Mouse (Mus musculus): Measurements from ENCODE around the gene Sdcbp2. TPM values are rescaled to one million over a fixed set of nuclear protein-coding genes. Genes with fewer than 3 reads are reported as not detected.
"Not testable (repeated sequence)": the region's sequence is repeated elsewhere in the genome, so short reads cannot be mapped to it uniquely, and the experiment has no call there.

Gene Sdcbp2
- total RNA-seq, 2 experiments from 2014 or later: not detected

DNA sequence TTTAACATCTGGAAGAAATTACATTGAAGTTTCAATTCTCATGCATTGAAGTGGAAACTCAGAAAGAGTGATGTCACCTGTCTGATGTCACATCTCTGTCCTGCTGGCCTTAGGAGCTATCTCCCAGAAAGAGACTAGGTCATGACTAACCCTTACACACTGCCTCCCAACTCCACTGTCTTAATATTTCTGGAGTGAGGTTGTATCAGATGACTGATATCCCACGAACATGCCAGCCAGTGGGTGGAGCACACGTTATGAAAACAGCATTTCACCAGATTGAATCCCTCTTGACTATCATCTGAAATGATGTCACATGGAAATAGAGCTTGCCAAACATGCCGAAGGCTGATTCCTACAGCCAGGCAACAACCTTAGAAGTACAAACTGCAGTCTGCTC lies 7.4 kb upstream of the Sdcbp2 start:
- no peak for ATAC-seq (replicated peaks; ENCODE audit: low FRiP score, poor library complexity, severe bottlenecking)

DNA sequence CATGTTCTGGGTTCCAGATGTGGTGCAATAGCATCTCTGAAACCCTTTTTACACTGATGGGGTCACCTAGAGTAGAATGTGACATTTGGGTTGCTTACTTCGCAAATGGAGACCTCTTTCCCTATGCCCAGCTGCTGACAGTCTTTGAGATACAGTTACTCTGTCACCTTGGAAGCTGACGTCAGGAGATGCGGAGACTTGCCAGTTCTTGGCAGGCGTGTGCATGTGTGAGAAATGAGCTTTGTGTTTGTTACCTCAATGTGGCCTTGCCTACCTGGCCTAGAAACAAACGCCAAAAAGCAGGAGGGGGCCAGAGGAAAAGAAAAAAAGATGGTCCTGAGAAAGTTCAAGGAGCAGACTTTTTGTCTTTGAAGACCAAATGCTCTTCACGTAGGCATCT lies 5.6 kb upstream of the Sdcbp2 start:
- no peak for ATAC-seq (replicated peaks; ENCODE audit: low FRiP score, poor library complexity, severe bottlenecking)

DNA sequence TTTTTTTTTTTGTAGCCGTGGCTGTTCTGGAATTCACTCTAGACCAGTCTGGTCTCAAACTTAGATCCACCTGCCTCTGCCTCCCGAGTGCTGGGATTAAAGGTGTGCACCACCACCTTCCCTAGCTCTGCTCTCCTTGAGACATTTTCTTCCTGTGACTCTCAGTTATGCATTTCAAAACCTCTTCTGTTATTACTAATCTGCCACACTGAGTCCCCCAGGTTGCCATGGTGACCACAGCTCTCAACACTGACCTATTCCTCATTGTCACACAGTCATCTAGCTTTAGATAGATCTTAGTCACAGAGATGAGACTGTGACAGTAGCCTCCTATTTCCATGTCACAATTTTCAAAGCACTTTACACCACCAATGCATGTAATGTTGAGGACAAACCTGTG lies 3.0 kb upstream of the Sdcbp2 start:
- ATAC-seq (replicated peaks; ENCODE audit: low FRiP score, poor library complexity, severe bottlenecking): no peak

DNA sequence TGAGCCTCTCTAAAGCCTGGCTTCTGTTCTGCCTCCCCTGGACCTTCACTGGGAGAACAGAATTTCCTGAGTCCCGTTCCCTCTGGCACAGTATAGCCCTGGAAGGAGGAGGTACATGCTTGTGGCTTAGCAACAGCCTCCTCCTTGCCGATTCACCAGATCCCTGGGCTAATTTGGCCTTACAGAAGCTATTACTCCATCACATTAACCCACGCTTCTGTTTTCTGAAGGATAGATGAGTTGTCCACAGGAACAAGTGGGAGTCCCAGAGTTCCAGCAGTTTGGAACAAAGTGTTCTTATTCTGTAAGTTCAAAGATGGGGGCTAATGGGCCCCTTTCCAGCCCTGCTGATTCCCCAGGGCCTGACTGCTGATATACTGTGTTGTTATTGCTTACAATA lies 1.2 kb downstream of the Sdcbp2 start:
- no peak for ATAC-seq (replicated peaks; ENCODE audit: low FRiP score, poor library complexity, severe bottlenecking)

DNA sequence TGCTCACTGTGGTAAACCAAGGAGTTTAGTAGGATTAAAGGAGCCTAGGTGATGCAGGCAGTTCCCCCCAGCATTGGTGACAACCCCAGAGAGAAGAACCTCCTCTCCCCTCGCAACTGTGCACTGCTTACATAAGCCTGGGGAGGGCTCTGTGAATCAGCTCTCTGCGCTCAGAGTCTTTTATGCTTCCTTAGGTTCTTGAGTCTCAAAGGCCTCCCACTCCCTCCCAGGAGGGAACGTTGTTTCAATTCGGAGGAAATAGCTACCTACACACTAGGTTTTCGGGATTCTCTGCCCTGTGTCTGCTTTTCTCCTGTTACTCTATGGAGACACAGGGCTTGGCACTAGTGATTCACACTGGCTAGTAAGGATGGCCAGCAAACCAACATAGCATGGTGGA lies 2.2 kb downstream of the Sdcbp2 start:
- ATAC-seq (replicated peaks; ENCODE audit: low FRiP score, poor library complexity, severe bottlenecking): no peak

DNA sequence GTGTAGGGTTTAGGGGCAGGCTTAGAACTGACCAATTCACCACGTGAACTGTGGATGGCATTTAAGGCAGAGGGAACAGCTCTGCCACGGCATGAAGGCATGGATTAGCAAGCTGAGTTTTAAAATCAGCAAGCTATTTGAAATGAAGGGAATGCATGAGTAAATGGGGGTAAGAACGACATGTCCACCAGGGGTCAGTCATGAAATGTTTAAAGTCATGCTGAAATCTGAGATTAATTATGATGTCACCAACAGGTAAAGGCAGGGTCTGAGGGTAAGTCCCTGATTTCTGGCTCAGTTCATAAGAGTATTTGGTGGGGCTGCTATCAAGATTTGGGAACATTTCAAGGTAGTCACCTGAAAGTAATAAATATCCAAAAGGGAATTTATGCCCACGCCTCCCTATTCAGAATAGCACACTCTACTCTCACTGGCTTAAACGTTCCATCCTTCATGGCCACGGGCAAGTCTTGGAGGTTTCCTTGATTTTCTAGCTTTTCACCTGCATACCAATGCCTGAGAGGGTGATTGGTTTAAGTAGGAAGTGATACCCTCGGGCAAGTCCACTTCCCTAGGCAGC lies 2.8 kb downstream of the Sdcbp2 start:
- ATAC-seq (replicated peaks; ENCODE audit: low FRiP score, poor library complexity, severe bottlenecking): no peak

DNA sequence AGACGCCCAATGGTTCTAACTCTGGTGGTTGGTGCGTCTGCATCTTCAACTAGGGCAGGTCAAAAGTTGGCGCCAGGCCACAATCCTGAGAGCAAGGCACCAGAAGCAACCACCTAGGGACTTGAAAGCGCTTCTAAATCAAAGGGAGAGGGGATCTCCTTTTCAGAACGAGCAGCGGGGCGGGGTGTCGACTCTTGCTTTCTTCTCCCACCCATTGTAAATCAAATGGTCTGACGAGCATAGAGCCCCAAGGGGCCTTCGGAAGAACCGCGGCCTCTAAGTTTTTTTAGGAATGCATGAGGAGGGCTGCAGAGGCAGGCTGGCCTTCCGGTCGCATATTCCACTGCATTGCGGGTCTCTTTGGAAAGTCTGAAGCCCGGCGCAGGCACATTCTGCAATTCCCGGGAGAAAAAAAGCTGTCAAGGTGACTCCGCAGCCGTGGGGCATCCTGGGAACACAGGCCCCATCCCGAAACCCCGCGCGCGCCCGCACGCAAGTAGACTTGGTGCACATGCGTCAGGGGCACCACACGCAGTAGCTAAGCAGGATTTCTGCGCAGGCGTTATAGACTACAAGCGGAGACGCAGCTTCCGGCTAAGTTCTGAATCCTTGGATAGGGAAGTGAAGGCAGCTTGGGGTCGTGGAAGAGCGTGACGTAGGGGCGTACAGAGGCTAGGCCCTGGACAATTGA lies 3.4 kb downstream of the Sdcbp2 start:
- ATAC-seq (replicated peaks; ENCODE audit: low FRiP score, poor library complexity, severe bottlenecking): no peak

DNA sequence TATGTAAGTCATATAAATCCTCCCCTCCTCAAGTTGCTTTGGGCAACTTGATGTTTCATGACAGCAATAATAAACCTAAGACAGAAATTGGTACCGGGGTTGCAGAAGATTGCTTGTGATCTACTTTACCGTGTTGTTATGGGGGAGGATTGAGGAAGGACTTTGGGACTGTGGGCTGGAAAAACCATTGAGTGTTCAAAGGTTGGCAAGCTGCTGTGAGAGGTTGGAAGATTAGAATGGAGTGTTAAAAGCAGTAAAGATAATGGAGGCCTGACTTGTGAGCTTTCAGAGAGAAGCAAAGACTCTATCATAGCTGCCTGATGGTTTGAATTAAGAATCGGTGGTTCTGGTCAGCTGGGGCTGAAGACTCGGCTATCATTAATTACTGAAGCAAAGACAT lies 6.8 kb downstream of the Sdcbp2 start:
- ATAC-seq (replicated peaks; ENCODE audit: low FRiP score, poor library complexity, severe bottlenecking): no peak

DNA sequence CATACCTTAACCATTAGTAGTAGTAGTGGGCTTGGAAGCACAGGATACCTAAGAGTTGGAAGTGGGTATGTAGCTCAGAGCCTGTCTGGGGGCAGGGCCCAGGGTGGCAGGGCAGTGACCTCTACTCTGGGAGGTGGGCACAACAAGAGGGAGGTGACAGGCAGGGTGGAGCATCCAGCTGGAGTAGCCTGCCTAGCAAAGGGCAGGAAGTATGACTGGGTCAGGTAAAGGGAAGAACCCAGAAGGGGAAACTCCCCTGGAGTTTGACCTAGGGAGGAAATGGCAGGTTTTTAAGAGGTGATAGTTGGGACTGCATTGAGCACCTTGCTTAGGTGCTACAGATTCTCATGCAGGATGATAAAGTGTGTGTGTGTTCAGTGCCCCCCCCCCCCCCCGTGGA lies 8.5 kb downstream of the Sdcbp2 start:
- ATAC-seq (replicated peaks; ENCODE audit: low FRiP score, poor library complexity, severe bottlenecking): no peak

DNA sequence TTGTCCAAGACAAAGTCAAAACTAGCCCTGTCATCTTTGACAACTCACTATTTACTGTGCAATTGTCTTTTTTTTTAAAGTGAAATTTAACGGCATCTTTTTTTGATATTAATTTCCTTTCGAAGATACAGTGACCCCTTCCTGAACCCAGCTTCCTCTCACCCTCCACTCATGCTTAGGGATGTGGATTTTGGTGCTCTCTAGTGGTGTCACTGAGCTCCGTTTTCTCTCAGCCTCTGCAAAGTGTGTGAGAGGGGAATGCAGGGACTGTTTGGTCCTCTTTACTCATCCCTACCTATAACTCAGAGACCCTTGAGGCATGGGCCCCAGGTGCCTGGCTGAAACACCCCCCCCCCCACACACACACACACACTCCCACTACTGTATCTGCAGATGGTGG lies 13.5 kb downstream of the Sdcbp2 start:
- no peak for ATAC-seq (replicated peaks; ENCODE audit: low FRiP score, poor library complexity, severe bottlenecking)

DNA sequence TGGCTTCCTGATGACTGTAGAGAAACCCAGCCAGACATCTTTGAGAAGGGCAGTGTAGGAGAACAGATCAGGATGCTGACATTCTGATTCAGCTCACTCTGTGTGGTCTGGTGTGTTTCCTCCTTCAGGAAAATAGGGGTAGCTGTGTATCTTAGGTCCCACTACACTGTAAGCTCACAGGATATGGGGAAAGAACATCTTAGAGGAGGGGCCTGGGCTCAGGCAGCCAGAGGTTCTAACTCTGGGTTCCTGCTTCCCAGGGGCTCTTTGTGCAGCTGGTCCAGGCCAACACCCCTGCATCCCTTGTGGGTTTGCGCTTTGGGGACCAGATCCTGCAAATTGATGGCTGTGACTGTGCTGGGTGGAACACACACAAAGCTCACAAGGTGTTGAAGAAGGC lies 14.4 kb downstream of the Sdcbp2 start:
- ATAC-seq (replicated peaks; ENCODE audit: low FRiP score, poor library complexity, severe bottlenecking): no peak

DNA sequence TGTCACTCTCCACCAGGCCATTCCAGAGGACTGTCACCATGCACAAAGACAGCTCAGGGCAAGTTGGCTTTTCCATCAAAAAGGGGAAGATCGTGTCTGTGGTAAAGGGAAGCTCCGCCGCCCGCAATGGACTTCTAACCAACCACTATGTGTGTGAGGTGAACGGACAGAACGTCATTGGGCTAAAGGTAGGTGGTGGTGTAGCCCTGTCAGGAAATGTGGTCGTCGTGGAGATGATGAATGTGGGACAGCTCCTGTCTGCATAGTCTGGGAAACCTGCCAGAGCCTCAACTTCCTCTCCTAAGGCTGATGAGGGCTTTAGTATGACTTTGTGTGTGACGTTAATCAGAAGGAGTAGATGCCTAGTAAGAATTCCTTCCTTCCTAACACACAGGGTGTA lies 14.9 kb downstream of the Sdcbp2 start:
- no peak for ATAC-seq (replicated peaks; ENCODE audit: low FRiP score, poor library complexity, severe bottlenecking)

DNA sequence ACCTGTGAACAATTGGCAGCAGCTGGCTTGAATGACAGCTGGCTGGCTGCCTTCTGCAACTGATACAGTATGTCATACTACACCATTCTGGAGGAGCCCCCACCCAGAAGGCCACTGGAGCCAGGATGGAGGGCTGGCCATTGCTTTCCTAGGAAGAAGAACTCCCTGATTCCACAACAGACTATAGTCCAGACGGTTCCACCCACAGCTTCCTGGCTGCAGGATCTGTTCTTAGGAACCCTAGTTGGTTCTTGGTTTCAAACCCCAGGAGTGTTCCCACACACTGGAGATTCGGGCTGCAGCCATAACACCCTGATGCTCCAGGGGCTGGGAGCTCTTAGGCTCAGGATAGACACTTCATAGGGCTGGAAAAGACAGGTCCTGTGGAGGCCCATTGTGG lies 25.6 kb downstream of the Sdcbp2 start:
- no peak for ATAC-seq (replicated peaks; ENCODE audit: low FRiP score, poor library complexity, severe bottlenecking)

DNA sequence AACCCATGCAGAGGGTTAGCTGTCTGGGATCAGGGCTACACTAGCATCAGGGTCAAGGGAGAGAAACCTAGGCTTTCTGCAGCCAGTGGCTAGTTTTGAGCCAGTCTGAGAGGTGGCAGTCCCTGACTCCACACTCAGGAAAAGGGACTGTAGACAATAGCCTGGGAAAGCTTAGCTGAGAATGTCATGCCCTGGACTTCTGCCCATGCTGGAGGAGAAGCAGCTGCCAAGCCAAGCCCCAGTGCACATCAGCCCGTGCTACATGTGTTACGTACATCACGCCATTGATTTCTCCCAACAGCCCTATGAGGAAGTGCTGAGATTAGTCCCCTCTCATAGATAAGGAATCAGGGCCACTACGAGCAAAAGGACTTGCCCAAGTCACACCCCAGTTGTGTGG lies 29.7 kb downstream of the Sdcbp2 start:
- ATAC-seq (replicated peaks; ENCODE audit: low FRiP score, poor library complexity, severe bottlenecking): no peak

DNA sequence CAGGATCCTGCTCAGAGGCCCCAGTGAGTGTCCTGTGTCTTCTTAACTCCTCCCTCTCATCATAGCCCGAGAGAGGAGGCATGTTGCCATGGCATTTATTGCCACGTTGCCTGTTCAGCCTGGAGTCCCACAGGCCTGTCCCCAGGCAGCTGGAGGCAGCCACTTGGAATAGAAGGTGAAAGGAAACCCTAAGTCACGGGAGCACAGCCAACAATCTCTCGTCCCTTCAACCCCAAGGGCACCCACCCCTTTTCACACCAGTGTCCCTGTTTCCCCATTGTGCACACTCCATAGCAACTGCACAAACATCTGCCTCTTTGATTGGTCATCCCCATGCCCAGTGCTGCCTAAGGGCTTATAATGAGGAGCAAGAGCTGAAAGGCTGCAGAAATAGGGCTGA lies 31.2 kb downstream of the Sdcbp2 start:
- no peak for ATAC-seq (replicated peaks; ENCODE audit: low FRiP score, poor library complexity, severe bottlenecking)

DNA sequence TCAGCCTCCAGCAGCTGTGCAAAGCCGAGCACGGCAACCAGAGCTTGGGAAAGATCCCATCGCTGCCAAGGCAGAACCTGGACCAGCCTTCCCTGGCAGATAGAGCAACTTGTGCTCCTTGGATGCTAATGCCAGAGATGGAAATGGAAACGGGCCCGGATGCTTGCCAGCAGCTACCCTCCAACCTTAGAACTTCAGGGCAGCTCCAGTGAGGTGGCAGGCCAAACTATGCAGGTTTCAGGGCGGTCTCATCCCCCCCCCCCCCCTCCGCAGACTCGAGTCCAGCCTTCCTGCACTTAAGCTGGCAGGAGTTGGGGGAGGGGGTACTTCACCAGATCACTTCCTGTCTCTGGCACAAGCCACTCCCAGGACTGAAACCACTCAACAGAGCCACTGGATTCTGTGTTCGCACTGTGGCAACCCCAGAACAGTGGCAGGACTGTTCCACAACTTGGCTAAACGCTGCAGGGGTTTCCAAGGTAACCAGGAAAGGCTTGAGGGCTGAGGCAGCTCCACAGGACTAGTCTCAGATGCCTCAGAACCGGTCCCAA lies 33.1 kb downstream of the Sdcbp2 start:
- no peak for ATAC-seq (replicated peaks; ENCODE audit: low FRiP score, poor library complexity, severe bottlenecking)

DNA sequence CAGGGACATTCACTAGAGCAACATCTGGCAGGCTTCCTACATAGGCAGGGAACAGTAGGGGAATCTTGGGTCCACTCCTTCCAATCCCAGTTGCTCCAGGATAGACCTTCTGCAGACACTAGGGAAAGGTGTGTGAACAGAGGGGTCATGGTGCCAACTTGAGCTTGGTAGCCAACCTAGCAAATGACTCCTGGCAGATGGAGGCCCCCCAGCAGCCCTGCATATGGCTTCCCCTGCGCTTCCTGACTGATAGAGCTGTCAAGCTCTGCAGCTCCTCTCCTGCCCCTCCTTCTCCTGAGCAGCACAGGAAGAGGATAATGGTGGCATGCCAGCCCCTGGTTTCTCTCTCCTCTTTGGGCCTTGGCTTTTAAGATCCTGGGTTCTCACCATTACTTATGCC lies 36.0 kb downstream of the Sdcbp2 start:
- no peak for ATAC-seq (replicated peaks; ENCODE audit: low FRiP score, poor library complexity, severe bottlenecking)

DNA sequence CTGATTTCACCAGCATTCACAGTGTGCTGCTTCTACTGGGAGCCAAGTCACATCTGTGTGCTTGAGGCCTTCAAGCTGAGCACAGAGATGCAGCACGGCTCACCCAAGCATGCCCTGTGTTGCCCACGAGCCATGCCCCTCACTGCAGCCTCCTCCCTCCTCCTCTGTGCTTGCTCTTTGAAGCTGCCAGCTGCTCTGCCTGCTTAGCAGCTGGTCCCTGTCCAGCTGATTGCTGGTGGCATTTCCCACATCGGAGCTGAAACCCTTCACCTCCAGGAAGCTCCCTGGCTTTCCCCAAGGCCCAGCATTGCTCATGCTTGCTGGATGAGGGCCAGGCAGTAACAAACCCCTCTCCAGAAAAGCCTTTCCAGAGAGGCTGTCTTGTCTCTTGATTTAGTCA lies 37.6 kb downstream of the Sdcbp2 start:
- no peak for ATAC-seq (replicated peaks; ENCODE audit: low FRiP score, poor library complexity, severe bottlenecking)

DNA sequence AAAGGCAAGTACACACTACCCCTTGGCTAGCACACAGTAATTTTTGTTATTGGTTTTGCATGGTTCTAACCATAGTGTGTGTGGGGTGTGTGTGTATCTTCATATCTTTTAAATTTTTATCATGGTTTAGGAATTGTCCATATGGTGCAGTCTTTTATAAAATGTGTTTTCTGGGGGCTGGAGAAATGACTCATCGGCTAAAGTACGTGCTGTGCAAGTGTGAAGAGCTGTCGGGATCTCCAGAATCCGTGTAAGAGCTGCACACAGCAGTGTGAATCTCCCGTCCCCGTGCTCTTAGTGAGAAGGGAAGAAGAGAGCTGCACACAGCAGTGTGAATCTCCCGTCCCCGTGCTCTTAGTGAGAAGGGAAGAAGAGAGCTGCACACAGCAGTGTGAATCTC lies 43.4 kb downstream of the Sdcbp2 start:
- ATAC-seq (replicated peaks; ENCODE audit: low FRiP score, poor library complexity, severe bottlenecking): not testable (repeated sequence)

DNA sequence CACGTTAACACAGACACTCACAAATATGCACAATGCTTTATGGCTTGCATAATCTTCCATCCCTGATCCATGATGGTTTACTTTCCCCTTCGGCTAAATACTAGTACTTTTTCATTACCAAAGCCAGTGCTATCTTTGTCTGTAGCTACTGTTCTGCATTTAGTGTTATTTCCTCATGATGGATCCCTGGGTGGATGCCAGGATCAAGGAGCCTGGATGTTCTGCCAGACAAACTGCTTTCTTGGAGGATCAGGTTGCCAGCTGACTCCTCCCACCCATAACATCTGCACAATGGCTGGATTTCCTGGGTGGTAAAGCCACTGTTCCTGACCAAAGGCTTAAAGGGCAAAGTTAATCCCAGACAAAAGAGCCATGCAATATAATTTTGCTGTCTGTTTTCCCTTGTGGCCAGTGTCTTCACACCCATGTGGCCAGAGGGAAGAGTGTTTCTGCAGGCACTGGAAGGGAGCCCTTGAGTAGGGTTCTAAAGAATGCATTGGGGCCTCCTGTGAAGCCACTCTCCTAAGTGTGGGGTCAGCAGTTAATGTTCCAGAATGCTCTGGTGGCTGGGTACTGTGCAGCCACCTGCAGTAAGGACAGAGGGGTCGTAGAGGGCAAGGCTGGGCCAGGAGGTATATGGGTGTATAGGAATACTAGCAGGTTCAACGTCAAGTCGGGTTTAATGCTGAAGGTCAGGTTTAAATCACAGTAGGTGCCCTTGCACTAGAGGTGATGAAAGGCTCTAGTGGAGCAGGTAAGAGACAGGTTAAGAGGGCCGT lies 44.3 kb downstream of the Sdcbp2 start:
- no peak for ATAC-seq (replicated peaks; ENCODE audit: low FRiP score, poor library complexity, severe bottlenecking)

DNA sequence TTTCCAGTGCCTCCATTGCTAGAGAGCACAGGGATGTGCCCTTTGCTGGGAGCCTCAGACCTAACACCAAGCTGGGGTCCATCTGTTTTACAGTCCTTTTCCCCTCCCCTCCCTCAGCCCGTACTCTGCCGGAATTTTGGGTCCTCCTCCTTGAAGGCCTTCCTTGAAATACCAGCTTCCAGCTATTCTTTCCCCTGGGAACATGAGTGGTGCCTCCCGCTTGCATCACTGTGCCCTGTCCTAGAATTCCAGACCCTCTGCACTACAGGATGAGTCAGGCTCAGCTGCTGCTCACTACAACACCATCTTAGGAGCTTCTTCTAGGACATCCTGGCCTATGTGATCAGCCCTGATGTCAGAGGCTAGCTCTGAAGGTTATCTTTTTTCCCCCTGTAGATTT lies 51.4 kb downstream of the Sdcbp2 start:
- ATAC-seq (replicated peaks; ENCODE audit: low FRiP score, poor library complexity, severe bottlenecking): no peak

Measured in erythroid progenitor cell, adult 5-6 weeks (primary cell).